Mouse (Mus musculus) lung, adult 2 months (tissue): Measurements from ENCODE around the gene Styk1.

Experiments
- CTCF ChIP-seq: fragments of 200-500 bp; IDR thresholded peaks from 2 replicates; pipeline ENCODE4 v1.5.1; 2011; ENCODE audit warnings: mild to moderate bottlenecking, low read length, control low read depth; ENCODE audit not compliant: insufficient read depth
- POLR2A ChIP-seq: fragments of 200-500 bp; IDR thresholded peaks from 2 replicates; pipeline ENCODE4 v1.6.1; 2011; ENCODE audit warnings: low read depth, mild to moderate bottlenecking, control low read depth, low read length, borderline replicate concordance; ENCODE audit errors: extremely low read depth

DNA sequence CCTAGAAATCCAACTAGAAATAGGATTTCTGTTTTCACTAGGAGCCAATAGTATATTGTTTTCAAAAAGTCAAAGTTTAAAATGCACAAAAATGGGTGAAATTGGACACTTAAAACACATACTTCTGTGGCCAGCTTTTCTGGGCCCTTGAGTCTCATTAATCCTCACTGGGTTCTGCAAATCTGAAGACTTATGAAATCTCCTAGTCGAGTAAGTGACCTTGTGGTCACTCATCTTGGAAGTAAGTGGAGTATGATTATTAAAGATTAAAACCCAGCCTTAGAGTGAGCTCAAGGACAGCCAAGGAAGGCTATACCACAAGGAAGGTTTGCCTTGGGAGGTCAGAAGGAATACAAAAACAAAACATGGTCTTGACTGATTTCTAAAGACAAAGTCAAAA lies 83.1 kb downstream of the Styk1 start:
- TF ChIP-seq CTCF (no peak), POLR2A (no peak)
